ENCODE assay signal across 10 mouse cellular contexts in the genomic region with DNA sequence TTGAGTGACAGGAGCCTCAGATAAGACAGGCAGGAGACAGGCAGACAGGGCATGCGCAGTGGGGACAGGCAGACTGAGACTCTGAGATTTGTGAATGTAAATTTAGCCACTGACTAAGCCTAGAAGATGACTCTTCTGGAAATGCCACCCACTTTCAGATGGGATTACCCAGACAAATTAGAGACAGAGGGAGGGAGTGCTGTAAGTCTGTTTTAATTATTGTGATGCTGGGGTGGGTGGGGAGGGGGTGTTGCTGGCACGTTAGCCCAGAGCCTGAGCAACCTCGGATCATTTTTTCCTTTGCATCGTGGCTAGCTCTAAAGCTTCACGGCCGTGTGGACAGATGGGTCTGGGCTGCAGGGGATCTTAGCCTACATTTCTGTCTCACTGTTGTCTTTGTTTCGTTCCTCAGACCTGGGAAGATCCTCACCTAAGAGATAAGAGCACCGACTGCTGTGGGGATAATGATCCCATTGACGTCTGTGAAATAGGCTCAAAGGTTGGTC. TPM values are rescaled to one million over a fixed set of nuclear protein-coding genes. Genes with fewer than 3 reads are reported as not detected.
A peak's percentile ranks its signal among the peaks of the same experiment; 100 is the strongest.
DNase-seq lines count a peak whose midpoint lies in the region; ATAC-seq and TF ChIP-seq lines count a peak whose summit lies in the region.
"Had no signal": no experiment of that assay in that cellular context is flagged by ENCODE, and none has a peak within 500 bp of the region (broad histone marks: within the 10 kb centered on the region; RNA-seq: fewer than 3 reads in every experiment).

No protein-coding gene starts in this region.

- 0 out of 2 replicates have a peak, but pooled peaks have one; percentile 19 for ATAC-seq in hindbrain, embryonic 13.5 days (ENCODE audit: low FRiP score)
- ATAC-seq in hindbrain, embryonic 11.5 days (ENCODE audit: low FRiP score), result no peak
- ATAC-seq in forebrain, postnatal 0 days, result peak; percentile 80
- peak; percentile 78 for ATAC-seq in hindbrain, postnatal 0 days
- peak; percentile 35; the same call in 1 of the 2 replicates for ATAC-seq in midbrain, postnatal 0 days (ENCODE audit: low FRiP score)
- ATAC-seq in kidney, embryonic 16.5 days (ENCODE audit: low FRiP score, low TSS enrichment), result no peak

- no peak overlapping the region for H3K9ac ChIP-seq in hindbrain, embryonic 13.5 days
- no peak overlapping the region for H3K9ac ChIP-seq in hindbrain, embryonic 11.5 days (ENCODE audit: low read depth, low read length)
- H3K9ac ChIP-seq in forebrain, postnatal 0 days, result no peak overlapping the region
- H3K9ac ChIP-seq in hindbrain, postnatal 0 days (replicated peaks; ENCODE audit: low read length), result 0 out of 2 replicates have a peak overlapping the region, but pooled peaks have one; percentile 17
- H3K9ac ChIP-seq in midbrain, postnatal 0 days (replicated peaks; ENCODE audit: low read length, poor library complexity, severe bottlenecking), result peak overlapping the region; percentile 29; the same call in 1 of the 2 replicates
- no peak overlapping the region for H3K9ac ChIP-seq in kidney, embryonic 16.5 days (replicated peaks; ENCODE audit: low read length)
- H3K9ac ChIP-seq: neural tube, embryonic 13.5 days had no signal

- TF ChIP-seq CTCF in forebrain, postnatal 0 days (IDR thresholded peaks at IDR 0.05; ENCODE audit: low read depth), result no peak
- TF ChIP-seq CTCF in hindbrain, postnatal 0 days (IDR thresholded peaks at IDR 0.05; ENCODE audit: low read depth), result no peak
- TF ChIP-seq CTCF in midbrain, postnatal 0 days (IDR thresholded peaks at IDR 0.05), result no peak

- peaks cover 12% of the 10 kb centered on the region for H3K4me1 ChIP-seq in hindbrain, embryonic 13.5 days (replicated peaks)
- H3K4me1 ChIP-seq in hindbrain, embryonic 11.5 days (replicated peaks; ENCODE audit: control insufficient read depth, insufficient read depth, low read length), result no peaks in the 10 kb centered on the region
- H3K4me1 ChIP-seq in forebrain, postnatal 0 days (ENCODE audit: insufficient read depth), result no peaks in the 10 kb centered on the region
- H3K4me1 ChIP-seq in hindbrain, postnatal 0 days (ENCODE audit: insufficient read depth, low read length), result no peaks in the 10 kb centered on the region
- H3K4me1 ChIP-seq in midbrain, postnatal 0 days (ENCODE audit: insufficient read depth, low read length), result 0 out of 2 replicates have a peak, but pooled peaks cover 2% of the 10 kb centered on the region
- 0 out of 2 replicates have a peak, but pooled peaks cover 5% of the 10 kb centered on the region for H3K4me1 ChIP-seq in kidney, embryonic 16.5 days (ENCODE audit: insufficient read depth, low read length)

- no peak for DNase-seq in hindbrain, embryonic 11.5 days (ENCODE audit: low spot score)
- peak; percentile 46 for DNase-seq in forebrain, postnatal 0 days
- DNase-seq in hindbrain, postnatal 0 days (ENCODE audit: low spot score), result peak; percentile 27
- DNase-seq in midbrain, postnatal 0 days (ENCODE audit: low spot score), result peak; percentile 34
- DNase-seq in lung, postnatal 14 days, result no peak
- no peak for DNase-seq in adrenal gland, adult 18-20 months (ENCODE audit: low spot score in 2 of 2)

- H3K9me3 ChIP-seq in hindbrain, embryonic 13.5 days, result no peaks in the 10 kb centered on the region
- no peaks in the 10 kb centered on the region for H3K9me3 ChIP-seq in hindbrain, embryonic 11.5 days (ENCODE audit: control insufficient read depth, low read length)
- no peaks in the 10 kb centered on the region for H3K9me3 ChIP-seq in forebrain, postnatal 0 days (ENCODE audit: low read length)
- no peaks in the 10 kb centered on the region for H3K9me3 ChIP-seq in hindbrain, postnatal 0 days (ENCODE audit: low read length)
- H3K9me3 ChIP-seq in midbrain, postnatal 0 days (ENCODE audit: low read length), result no peaks in the 10 kb centered on the region
- no peaks in the 10 kb centered on the region for H3K9me3 ChIP-seq in kidney, embryonic 16.5 days (ENCODE audit: low read length)
- H3K9me3 ChIP-seq: G1E; neural tube, embryonic 13.5 days had no signal

- H3K36me3 ChIP-seq in hindbrain, embryonic 13.5 days, result peaks cover 12% of the 10 kb centered on the region
- H3K36me3 ChIP-seq in hindbrain, embryonic 11.5 days (ENCODE audit: control insufficient read depth, insufficient read depth, low read length), result 0 out of 2 replicates have a peak, but pooled peaks cover 2% of the 10 kb centered on the region
- peaks cover 5% of the 10 kb centered on the region; the same call in 1 of the 2 replicates for H3K36me3 ChIP-seq in forebrain, postnatal 0 days (ENCODE audit: insufficient read depth)
- H3K36me3 ChIP-seq in hindbrain, postnatal 0 days (ENCODE audit: insufficient read depth, low read length), result no peaks in the 10 kb centered on the region
- peaks cover 3% of the 10 kb centered on the region; the same call in 1 of the 2 replicates for H3K36me3 ChIP-seq in midbrain, postnatal 0 days (ENCODE audit: insufficient read depth, low read length)
- peaks cover 10% of the 10 kb centered on the region; the same call in 1 of the 2 replicates for H3K36me3 ChIP-seq in kidney, embryonic 16.5 days (ENCODE audit: insufficient read depth, low read length)

- no peak overlapping the region for H3K4me2 ChIP-seq in hindbrain, embryonic 13.5 days
- no peak overlapping the region for H3K4me2 ChIP-seq in hindbrain, embryonic 11.5 days (replicated peaks; ENCODE audit: low read depth, low read length)
- H3K4me2 ChIP-seq in forebrain, postnatal 0 days (ENCODE audit: low read depth), result no peak overlapping the region; the same call in 1 of the 2 replicates
- H3K4me2 ChIP-seq in hindbrain, postnatal 0 days (ENCODE audit: low read depth, low read length), result no peak overlapping the region
- H3K4me2 ChIP-seq in midbrain, postnatal 0 days (ENCODE audit: low read depth, low read length, poor library complexity, severe bottlenecking), result peak overlapping the region; percentile 31
- no peak overlapping the region for H3K4me2 ChIP-seq in kidney, embryonic 16.5 days (replicated peaks; ENCODE audit: low read depth, low read length)
- H3K4me2 ChIP-seq: neural tube, embryonic 13.5 days had no signal

- H3K27me3 ChIP-seq in hindbrain, embryonic 13.5 days, result no peaks in the 10 kb centered on the region
- H3K27me3 ChIP-seq in hindbrain, embryonic 11.5 days (ENCODE audit: control insufficient read depth, insufficient read depth, low read length), result no peaks in the 10 kb centered on the region
- no peaks in the 10 kb centered on the region for H3K27me3 ChIP-seq in forebrain, postnatal 0 days (ENCODE audit: insufficient read depth, low read length)
- H3K27me3 ChIP-seq in hindbrain, postnatal 0 days (ENCODE audit: insufficient read depth, low read length), result no peaks in the 10 kb centered on the region
- H3K27me3 ChIP-seq in midbrain, postnatal 0 days (ENCODE audit: insufficient read depth, low read length), result no peaks in the 10 kb centered on the region
- no peaks in the 10 kb centered on the region for H3K27me3 ChIP-seq in kidney, embryonic 16.5 days (ENCODE audit: insufficient read depth, low read length)
- H3K27me3 ChIP-seq: neural tube, embryonic 13.5 days had no signal

- H3K27ac ChIP-seq in hindbrain, embryonic 13.5 days, result no peak overlapping the region
- no peak overlapping the region for H3K27ac ChIP-seq in hindbrain, embryonic 11.5 days (ENCODE audit: low read depth, low read length)
- H3K27ac ChIP-seq in forebrain, postnatal 0 days (ENCODE audit: low read depth, low read length), result peak overlapping the region; percentile 71
- H3K27ac ChIP-seq in hindbrain, postnatal 0 days, result peak overlapping the region; percentile 60
- H3K27ac ChIP-seq in midbrain, postnatal 0 days (ENCODE audit: low read depth, low read length), result peak overlapping the region; percentile 49
- no peak overlapping the region for H3K27ac ChIP-seq in kidney, embryonic 16.5 days (ENCODE audit: low read length)
- H3K27ac ChIP-seq: neural tube, embryonic 13.5 days had no signal

- 67% methylated on average over 9 of the region's 9 CpGs for WGBS in hindbrain, embryonic 13.5 days
- 73% methylated on average over 9 of the region's 9 CpGs for WGBS in hindbrain, embryonic 11.5 days
- WGBS in forebrain, postnatal 0 days, result 39% methylated on average over 9 of the region's 9 CpGs
- WGBS in hindbrain, postnatal 0 days, result 50% methylated on average over 9 of the region's 9 CpGs
- WGBS in midbrain, postnatal 0 days, result 44% methylated on average over 9 of the region's 9 CpGs
- WGBS in kidney, embryonic 16.5 days, result 77% methylated on average over 9 of the region's 9 CpGs

- no peak overlapping the region for H3K4me3 ChIP-seq in hindbrain, embryonic 13.5 days
- no peak overlapping the region for H3K4me3 ChIP-seq in hindbrain, embryonic 11.5 days (ENCODE audit: low read depth, low read length)
- H3K4me3 ChIP-seq in forebrain, postnatal 0 days (ENCODE audit: low read depth, low read length), result no peak overlapping the region
- H3K4me3 ChIP-seq in hindbrain, postnatal 0 days (ENCODE audit: low read length), result no peak overlapping the region
- no peak overlapping the region for H3K4me3 ChIP-seq in midbrain, postnatal 0 days (ENCODE audit: low read depth, low read length)
- H3K4me3 ChIP-seq in kidney, embryonic 16.5 days (ENCODE audit: low read length), result no peak overlapping the region
- H3K4me3 ChIP-seq: neural tube, embryonic 13.5 days had no signal

RNA-seq across cellular contexts. Expression of a gene that starts 29.0 kb away (rescaled TPM):
- polyA plus RNA-seq in hindbrain, embryonic 13.5 days (2015; fragmentation: Nextera tagmentation; extraction: Ambion mirVana), result 75.1 and 78.6 TPM in 2 replicates
- polyA plus RNA-seq in hindbrain, embryonic 11.5 days (2014; fragmentation: Nextera tagmentation; extraction: Ambion mirVana), result 84.9 and 86.4 TPM in 2 replicates
- total RNA-seq in forebrain, postnatal 0 days (2014; rRNA removed), result 34.4 and 47.6 TPM in 2 replicates
- polyA plus RNA-seq in forebrain, postnatal 0 days (2015; fragmentation: Nextera tagmentation; extraction: Ambion mirVana), result 82.8 and 91.0 TPM in 2 replicates
- 22.9 and 23.4 TPM in 2 replicates for total RNA-seq in hindbrain, postnatal 0 days (2014; rRNA removed)
- 88.2 and 88.6 TPM in 2 replicates for polyA plus RNA-seq in hindbrain, postnatal 0 days (2015; fragmentation: Nextera tagmentation; extraction: Ambion mirVana)
- total RNA-seq in midbrain, postnatal 0 days (2014; rRNA removed), result 33.1 and 55.0 TPM in 2 replicates
- 99.4 and 100 TPM in 2 replicates for polyA plus RNA-seq in midbrain, postnatal 0 days (2015; fragmentation: Nextera tagmentation; extraction: Ambion mirVana)
- polyA plus RNA-seq in kidney, embryonic 16.5 days (2015; fragmentation: Nextera tagmentation; extraction: Ambion mirVana), result 110 and 114 TPM in 2 replicates
- total RNA-seq in adrenal gland, adult 18-20 months (2021), result 10 to 100 TPM; 54.6 to 68.5 TPM

Comparison
In these comparisons a context has a peak if more than half of its experiments do, and no peak if none do; other contexts are left out.
1. ATAC-seq: peak in hindbrain, embryonic 13.5 days (single experiment), forebrain, postnatal 0 days (single experiment), hindbrain, postnatal 0 days (single experiment) and midbrain, postnatal 0 days (single experiment); none in hindbrain, embryonic 11.5 days (single experiment) and kidney, embryonic 16.5 days (single experiment).
2. H3K27ac ChIP-seq: peak in forebrain, postnatal 0 days (single experiment), hindbrain, postnatal 0 days (single experiment) and midbrain, postnatal 0 days (single experiment); none in hindbrain, embryonic 13.5 days (single experiment), hindbrain, embryonic 11.5 days (single experiment) and kidney, embryonic 16.5 days (single experiment).
3. H3K9ac ChIP-seq: peak in hindbrain, postnatal 0 days (single experiment) and midbrain, postnatal 0 days (single experiment); none in hindbrain, embryonic 13.5 days (single experiment), hindbrain, embryonic 11.5 days (single experiment), forebrain, postnatal 0 days (single experiment) and kidney, embryonic 16.5 days (single experiment).
4. DNase-seq: peak in forebrain, postnatal 0 days (single experiment), hindbrain, postnatal 0 days (single experiment) and midbrain, postnatal 0 days (single experiment); none in hindbrain, embryonic 11.5 days (single experiment), lung, postnatal 14 days (single experiment) and adrenal gland, adult 18-20 months (0 of 2).